Mouse (Mus musculus) gastrocnemius, adult 8-10 months (tissue): ENCODE results near the gene Adh7. TPM values are rescaled to one million over a fixed set of nuclear protein-coding genes. Genes with fewer than 3 reads are reported as not detected.

Source experiments
- DNase-seq, 2 experiments: peaks; one replicate each; pipeline ENCODE4 v3.0.0; 2022; ENCODE audit warnings: low spot score in 2 of 2
- total RNA-seq, 4 experiments: library from RNA; stranded (reverse); gene quantifications; 2 replicates each; pipeline ENCODE4 v1.2.4; 2022

Adh7 gene
- total RNA-seq, 4 experiments from 2014 or later, result 0.12 to 0.88 (median 0.37) TPM

DNA sequence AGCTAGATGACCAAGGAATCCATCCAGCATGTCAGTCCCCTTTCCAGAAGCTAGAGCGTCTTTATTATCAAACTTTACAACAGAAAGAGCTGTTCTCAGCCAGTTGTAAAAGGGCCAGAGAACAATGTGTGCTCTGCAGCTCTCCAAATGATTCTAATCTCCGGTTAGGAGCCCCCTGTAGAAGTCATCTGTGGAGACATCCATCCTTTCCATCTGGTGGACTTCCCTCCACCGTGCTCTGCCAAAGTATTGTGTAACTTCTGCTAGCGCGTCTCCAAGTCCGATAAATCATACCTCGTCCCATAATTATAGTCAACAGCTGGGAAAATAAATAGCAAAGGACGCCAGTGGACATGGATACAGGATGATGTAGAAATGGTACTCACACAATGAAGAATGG, 31.2 kb downstream of the Adh7 start:
- peak; percentile 60 to 66 for DNase-seq

DNA sequence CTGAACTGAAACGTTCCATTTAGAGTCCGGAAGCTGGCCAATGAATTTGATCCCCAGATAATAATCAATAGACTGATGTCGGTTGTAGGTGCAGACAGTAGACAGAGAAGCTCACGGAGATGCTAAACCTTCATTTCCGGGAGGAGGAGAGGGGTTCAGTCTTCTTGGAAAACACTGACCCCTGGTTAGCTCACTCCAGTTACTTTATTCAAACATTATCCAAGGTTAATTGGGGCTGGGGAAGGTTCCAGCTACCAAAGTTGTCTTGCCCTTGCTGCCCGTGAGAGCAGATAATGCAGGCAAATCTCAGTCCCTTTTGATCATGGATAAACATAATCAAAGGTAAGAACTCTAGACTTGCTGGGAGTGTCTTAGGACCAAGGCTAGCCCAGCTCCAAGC, 33.6 kb downstream of the Adh7 start:
- no peak for DNase-seq

DNA sequence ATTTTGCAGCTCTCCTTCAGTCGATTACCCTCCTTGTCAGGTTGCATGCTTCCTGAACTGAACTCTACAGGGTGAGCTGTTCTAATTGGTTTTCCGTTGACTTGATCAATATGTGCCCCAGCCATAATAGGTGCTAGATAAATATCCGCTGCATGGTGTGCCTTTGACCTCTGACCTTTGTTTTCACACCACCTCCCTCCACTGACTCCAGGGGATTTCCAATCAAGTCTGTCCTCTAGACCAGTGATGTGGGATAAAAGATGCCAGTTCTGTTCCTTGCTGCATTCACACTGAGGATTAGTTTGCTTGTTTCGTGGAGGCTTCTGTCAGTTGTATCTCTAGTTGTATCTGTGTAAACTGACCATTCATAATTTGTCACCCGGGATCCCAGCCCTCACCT, 36.6 kb downstream of the Adh7 start:
- DNase-seq, result no peak

DNA sequence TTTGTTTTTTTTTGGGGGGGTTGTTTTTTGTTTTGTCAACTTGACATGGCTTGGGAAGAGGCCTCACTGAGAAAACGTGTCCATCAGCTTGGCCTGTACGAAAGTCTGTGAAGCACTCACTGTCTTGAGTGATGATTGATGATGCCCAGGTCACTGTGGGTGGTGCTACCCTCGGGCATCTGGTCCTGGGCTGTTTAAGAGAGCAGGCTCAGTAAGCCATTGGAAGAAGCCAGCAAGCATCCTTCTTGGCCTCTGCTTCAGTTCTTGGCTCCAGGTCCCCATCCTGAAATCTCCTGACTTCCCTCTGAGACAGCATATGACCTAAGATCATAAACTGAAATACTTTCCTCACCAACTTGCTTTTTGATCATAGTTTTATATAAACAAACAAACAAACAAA, 37.8 kb downstream of the Adh7 start:
- DNase-seq, result no peak

DNA sequence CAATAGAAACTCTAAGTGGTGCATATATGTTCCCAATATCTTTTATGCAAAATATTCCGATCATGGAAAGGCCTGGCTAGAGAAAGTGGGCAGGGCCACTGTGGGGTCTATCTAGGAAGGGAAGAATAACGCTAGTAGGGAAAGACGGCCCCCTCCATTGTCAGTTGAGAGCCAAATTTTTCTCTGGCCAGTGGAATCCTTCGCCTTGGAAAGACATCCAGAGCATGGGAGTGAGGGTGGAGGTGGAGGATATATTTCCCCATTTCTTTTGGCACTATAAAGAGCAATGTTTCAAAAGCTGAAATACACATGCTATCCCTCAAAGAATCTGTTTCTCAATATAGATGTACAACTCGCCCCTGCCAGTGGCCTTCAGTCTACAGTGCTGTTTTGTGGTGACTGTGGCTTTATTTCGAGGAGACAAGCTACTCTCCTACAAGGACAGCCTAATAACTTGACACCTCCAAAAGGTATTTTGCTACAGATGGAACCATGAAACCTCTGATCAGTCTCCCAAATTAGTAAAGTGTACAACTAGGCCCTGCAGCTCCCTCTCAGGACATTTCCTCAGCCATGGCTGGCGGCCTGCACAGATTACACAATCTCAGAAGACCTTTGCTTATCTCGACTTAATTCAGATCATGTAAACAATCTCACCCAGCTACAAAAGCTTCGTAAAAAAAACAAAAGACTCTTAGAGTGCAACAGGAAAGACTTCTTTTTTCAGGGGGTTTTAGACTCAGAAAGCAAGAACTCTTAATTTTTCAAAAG, 38.4 kb downstream of the Adh7 start:
- no peak for DNase-seq

DNA sequence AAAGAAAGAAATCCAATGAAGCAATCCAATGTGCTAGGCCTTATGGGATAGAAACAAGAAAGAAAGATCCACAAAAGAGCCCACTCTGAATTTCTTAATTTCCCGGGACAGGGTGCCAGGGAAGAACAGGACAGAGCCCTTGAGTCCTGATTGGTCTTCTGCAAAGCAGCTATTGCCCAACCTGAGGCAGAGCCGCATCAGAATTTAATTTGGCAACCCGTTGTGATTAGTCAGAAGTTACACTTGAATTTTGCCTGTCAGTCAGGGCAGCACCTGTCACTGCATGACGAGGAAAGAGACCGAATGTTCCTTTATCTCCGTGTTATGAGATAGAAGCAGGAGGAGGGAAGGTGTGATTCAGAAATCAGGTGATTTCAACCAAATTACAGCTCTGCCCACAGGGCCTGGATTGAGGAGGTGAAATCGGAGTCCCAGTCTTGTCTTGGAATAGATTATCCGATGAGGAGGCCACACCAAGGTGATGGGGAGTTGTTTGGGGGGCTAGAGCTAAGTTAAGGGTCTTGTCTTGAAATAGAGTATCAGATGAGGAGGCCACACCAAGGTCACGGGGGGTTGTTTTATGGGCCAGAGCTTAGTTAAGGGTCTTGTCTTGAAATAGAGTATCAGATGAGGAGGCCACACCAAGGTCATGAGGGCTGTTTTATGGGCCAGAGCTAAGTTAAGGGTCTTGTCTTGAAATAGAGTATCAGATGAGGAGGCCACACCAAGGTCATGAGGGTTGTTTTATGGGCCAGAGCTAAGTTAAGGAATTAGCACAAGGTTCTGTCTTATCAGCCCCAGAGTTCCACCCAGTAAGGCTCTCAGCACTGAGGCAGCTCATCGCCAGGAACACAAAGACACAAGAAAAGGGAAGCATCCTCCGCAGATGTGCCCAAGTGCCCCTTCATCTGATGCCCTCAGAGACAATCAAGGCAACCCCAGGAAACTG, 43.4 kb downstream of the Adh7 start, which contains the start of gene Adh1:
Gene Adh1, plus strand, starts transcription at position 271 of the 949 bp plus-strand sequence.
- DNase-seq, result no peak

DNA sequence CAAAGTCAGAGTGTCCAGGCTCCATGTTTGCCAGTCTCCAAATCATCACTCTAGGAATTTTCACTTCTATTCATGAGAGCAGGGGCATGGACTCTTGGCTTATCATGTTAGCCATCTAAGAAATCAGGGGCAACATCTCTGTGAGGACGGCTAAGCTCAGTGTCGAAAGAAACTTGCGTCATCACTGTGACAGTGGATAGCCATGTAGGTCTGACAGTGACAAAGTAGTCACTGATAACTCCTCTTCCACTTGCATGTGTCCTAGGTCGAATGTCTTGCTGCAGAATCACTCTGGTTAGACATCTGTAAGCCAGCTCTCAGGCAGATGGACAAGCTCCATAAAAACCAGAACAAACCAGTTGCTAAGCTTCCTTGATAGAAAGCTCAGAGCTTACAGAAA, 45.0 kb downstream of the Adh7 start:
- no peak for DNase-seq

DNA sequence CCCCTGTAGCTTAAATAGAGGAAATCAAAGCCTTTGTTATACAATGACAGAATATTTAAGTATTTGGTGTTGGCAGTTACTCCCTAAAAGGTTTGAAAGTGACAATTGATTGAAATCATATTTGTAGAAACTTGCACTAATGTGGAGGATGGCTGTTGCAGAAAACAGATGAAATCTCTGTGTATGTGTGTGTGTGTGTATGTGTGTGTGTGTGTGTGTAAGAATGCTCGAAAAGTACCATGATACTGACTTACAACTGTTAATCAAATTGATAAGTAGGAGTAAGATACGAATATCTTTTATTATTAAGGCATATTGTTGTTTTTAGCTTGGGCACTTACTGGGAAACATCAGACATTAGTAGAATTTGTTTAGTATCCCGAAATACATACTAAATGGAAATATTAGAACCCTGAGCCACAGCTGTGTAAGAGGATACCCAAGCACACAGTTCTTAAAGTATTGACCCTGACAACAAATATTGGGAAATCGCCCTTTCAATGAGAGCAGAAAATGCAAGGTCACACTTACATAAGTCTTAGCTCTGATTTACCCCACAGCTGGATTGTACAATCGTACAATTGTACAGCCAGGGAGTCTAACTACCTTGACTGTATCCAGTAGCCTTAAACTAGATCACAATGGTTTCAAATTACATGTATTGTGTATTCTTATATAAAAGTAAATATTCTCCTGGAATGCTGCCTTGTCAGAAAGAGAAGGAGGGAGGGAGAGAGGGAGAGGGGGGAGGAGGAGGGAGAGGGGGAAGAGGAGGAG, 45.8 kb downstream of the Adh7 start:
- no peak for DNase-seq

DNA sequence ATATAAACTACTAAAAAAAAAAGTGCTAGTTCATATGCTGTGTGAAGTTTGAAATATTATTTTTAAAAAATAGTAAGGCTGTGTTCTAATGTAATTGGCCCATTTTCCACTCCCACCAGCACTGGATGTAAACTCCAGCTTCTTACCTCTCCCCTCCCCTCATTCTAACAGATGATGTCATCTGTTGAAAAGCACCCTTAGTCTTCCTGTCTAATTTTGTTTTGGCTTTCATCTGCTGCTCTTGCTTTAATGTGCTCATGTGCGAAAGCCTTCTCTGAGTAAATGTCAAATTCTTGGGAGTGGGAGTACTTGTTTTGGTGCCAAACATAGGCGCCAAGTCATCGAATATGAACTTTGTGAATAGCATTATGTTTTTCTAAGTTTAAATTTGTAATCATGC, 47.1 kb downstream of the Adh7 start:
- no peak for DNase-seq

DNA sequence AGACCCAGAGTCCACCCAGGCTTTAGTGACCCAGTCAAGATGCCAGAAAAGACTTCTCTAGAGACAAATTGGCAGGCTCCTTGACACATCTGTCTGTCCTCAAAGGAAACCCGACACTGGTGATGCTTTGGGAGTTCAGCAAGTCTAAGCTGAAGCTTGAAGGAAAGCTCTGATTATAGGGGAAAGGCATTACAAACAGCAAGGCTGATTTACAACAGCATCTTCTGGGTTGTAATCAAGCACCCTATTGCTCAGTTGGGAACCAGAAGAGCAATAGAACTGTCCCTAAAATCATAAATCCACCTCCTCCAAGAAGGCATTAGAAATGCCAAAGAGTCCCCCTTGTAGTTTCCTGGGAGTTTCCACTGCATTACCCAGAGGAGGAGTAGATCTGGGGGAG, 52.9 kb downstream of the Adh7 start:
- DNase-seq, result peak in 1 of 2 experiments; percentile 20

DNA sequence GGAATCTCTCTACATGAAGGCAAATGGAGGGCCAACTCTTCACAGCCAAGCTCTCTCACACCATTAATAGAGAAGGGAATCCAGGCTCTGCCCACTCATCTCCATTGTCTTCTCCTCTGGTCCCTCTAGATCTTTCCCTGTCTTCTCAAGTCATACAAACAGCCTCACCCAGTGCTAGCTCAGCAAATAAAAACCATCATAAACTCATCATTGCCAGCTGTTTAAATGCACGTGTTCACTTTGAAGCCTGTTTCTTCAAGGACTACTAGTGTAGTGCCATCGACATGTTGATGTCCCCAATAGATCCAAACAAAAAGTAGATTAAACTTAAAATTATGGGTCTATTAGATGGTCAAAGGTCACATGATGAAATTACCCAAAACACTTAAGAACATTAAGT, 53.7 kb downstream of the Adh7 start:
- DNase-seq, result no peak

DNA sequence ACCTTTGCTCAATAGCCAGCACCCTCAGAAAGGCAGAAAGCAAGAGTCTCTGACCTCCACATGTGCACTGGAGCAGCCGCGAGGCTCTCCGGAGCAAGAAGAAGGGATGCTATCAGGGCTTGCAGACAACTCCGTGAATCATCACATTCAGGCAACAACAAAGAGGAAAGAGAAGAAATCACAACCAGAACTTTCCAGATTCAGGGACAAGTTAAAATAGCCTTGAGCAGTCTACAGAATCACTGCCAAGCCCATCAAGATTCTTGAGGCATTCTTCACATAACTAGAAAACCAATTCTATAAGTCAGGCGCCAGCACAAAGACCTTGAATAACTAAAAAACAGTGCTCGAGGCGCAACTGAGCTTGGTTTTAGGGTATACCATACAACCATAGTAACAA, 55.5 kb downstream of the Adh7 start:
- DNase-seq, result no peak

DNA sequence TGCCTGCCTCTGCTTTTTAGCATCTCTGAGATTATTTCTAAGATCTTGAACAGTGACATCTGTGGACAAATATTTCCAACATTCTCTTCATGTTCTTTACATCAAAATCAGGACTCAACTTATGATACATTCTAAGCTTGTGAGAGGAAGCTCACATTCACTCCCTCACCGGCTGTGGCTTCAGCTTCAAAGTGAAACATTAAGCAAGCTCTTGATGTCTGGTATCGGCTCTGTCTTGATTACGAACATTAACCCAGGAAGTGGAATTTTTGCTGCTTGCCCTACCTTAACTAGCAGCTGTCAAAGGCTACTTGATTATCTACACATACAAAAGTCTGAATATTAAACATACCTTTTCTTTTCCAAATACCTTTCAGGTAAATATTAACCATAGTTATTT, 57.5 kb downstream of the Adh7 start:
- DNase-seq, result no peak

DNA sequence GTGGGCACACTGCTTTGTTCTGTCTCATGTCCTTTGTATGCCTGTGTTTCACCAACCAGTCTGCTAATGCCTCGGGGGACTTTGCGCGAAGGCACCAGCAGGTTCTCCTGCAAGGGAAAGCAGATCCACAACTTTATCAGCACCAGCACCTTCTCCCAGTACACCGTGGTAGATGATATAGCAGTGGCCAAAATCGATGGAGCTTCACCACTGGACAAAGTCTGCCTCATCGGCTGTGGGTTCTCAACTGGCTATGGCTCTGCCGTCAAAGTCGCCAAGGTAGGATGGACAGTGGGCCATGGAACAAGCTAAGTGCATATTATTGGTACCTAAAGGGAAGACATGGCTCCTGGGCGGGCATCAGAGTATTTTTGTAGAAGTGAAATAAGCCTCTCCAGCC, 65.0 kb downstream of the Adh7 start:
- no peak for DNase-seq

Other genes with a start within 250 kb of the Adh7 start
- 1 to 10 TPM; 1.2 to 2.4 (median 1.9) TPM for gene Dapp1, start 236.2 kb upstream of the Adh7 start, total RNA-seq
- 100 to 1,000 TPM in 1 of 4 experiments, 10 to 100 TPM in 3; 52.7 to 126 (median 95.8) TPM for gene 1110002E22Rik, start 152.7 kb upstream of the Adh7 start, total RNA-seq
- 1 to 10 TPM in 2 of 4 experiments, under 1 TPM in 2; 0.72 to 1.8 (median 1.2) TPM for gene Gm5105, start 150.4 kb upstream of the Adh7 start, total RNA-seq
- 1 to 10 TPM in 3 of 4 experiments, under 1 TPM in 1; 0.80 to 2.5 (median 2.1) TPM for gene Trmt10a, start 74.3 kb upstream of the Adh7 start, total RNA-seq
- gene Mttp, start 72.8 kb upstream of the Adh7 start, total RNA-seq, result 1 to 10 TPM; 1.3 to 2.5 (median 1.5) TPM
- gene 4930579F01Rik, start 23.9 kb upstream of the Adh7 start, total RNA-seq, result not detected
- 10 to 100 TPM; 14.7 to 36.9 (median 23.9) TPM for gene Adh1, start 43.2 kb downstream of the Adh7 start, total RNA-seq
- not detected for gene Adh6a, start 95.5 kb downstream of the Adh7 start, total RNA-seq
- under 1 TPM in 1 of 4 experiments, not detected in 3; 0.16 TPM for gene Adh6b, start 124.0 kb downstream of the Adh7 start, total RNA-seq
- gene Adh4, start 197.7 kb downstream of the Adh7 start, total RNA-seq, result not detected
- gene Adh5, start 225.3 kb downstream of the Adh7 start, total RNA-seq, result 10 to 100 TPM; 61.0 to 64.1 (median 61.7) TPM